Mouse (Mus musculus) C2C12 (cell line): ENCODE results near the gene Vamp8. TPM values are rescaled to one million over a fixed set of nuclear protein-coding genes. Genes with fewer than 3 reads are reported as not detected.

Experiments
- H3K27me3 ChIP-seq: one replicate; pipeline ENCODE4 v1.6.1; 2011; ENCODE audit not compliant: control insufficient read depth, insufficient read depth, insufficient read length
- H3K36me3 ChIP-seq: one replicate; pipeline ENCODE4 v1.6.1; 2011; ENCODE audit not compliant: control insufficient read depth, insufficient read depth
- H3K4me3 ChIP-seq: one replicate; pipeline ENCODE4 v1.5.1; 2011; ENCODE audit warnings: mild to moderate bottlenecking, control low read depth; ENCODE audit not compliant: poor library complexity, insufficient read depth, severe bottlenecking
- H3K79me2 ChIP-seq: one replicate; pipeline ENCODE4 v1.6.1; 2011; ENCODE audit not compliant: control insufficient read depth, insufficient read depth
- H3K79me3 ChIP-seq: one replicate; pipeline ENCODE4 v1.6.1; 2011; ENCODE audit warnings: low read depth, control low read depth
- H3ac ChIP-seq: one replicate; pipeline ENCODE3; 2011; ENCODE audit warnings: low read depth; ENCODE audit not compliant: control insufficient read depth, insufficient read length
- CEBPB ChIP-seq: IDR thresholded peaks from one replicate; pipeline ENCODE4 v1.6.1; 2011; ENCODE audit warnings: low read depth, mild to moderate bottlenecking, control low read depth, moderate library complexity
- CTCF ChIP-seq: IDR thresholded peaks from one replicate; pipeline ENCODE4 v1.5.1; 2011; ENCODE audit not compliant: control insufficient read depth, insufficient read depth, insufficient read length
- FOSL1 ChIP-seq: IDR thresholded peaks from one replicate; pipeline ENCODE4 v1.8.0; 2011; ENCODE audit warnings: mild to moderate bottlenecking, low read length; ENCODE audit not compliant: poor library complexity, insufficient read depth, severe bottlenecking
- MAX ChIP-seq: IDR thresholded peaks from one replicate; pipeline ENCODE4 v1.6.1; 2011; ENCODE audit warnings: mild to moderate bottlenecking, control low read depth
- MYOD1 ChIP-seq: IDR thresholded peaks from one replicate; pipeline ENCODE4 v1.6.1; 2011; ENCODE audit warnings: low read depth; ENCODE audit not compliant: control insufficient read depth, insufficient read length
- MYOG ChIP-seq: IDR thresholded peaks from one replicate; pipeline ENCODE4 v1.6.1; 2011; ENCODE audit not compliant: control insufficient read depth, insufficient read length; ENCODE audit errors: extremely low read depth
- USF1 ChIP-seq: IDR thresholded peaks from one replicate; pipeline ENCODE4 v1.6.1; 2011; ENCODE audit warnings: low read depth, mild to moderate bottlenecking, control low read depth, moderate library complexity
- polyA plus RNA-seq: library from polyadenylated mRNA; unstranded; fragments of >200 nt; fragmentation: generic; extraction: Trizol; gene quantifications from one replicate; pipeline ENCODE4 v1.2.1, GENCODE M21; 2012; ENCODE audit warnings: missing spikeins

Gene Vamp8
- polyA plus RNA-seq, 1 experiment: 147 TPM

GRCm38 (mm10) chr6:72361121-72361551 is 29.4 kb downstream of the Vamp8 start:
- TF ChIP-seq CTCF: no peak
- TF ChIP-seq CEBPB: no peak
- no peak for TF ChIP-seq MAX
- no peak for TF ChIP-seq FOSL1
- no peak for TF ChIP-seq USF1
- TF ChIP-seq MYOD1: no peak
- TF ChIP-seq MYOG: no peak
- H3K27me3 ChIP-seq: no peaks in the 10 kb centered on the region

GRCm38 (mm10) chr6:72360599-72360935 is 29.9 kb downstream of the Vamp8 start:
- Histone ChIP-seq H3K79me2 (peaks cover 21% of the 10 kb centered on the region), H3K27me3 (no peaks in the 10 kb centered on the region), H3ac (no peak overlapping the region), H3K36me3 (peaks cover 24% of the 10 kb centered on the region), H3K79me3 (peaks cover 13% of the 10 kb centered on the region), H3K4me3 (no peak overlapping the region)
- no peak for TF ChIP-seq FOSL1
- no peak for TF ChIP-seq MAX
- TF ChIP-seq MYOD1: no peak
- no peak for TF ChIP-seq USF1
- no peak for TF ChIP-seq CTCF
- no peak for TF ChIP-seq CEBPB
- no peak for TF ChIP-seq MYOG

More at GRCm38 (mm10) chr6:72361121-72361551, 29.4 kb downstream of the Vamp8 start:
- Histone ChIP-seq H3K79me3 (peaks cover 13% of the 10 kb centered on the region), H3K4me3 (peak overlapping the region; percentile 82), H3K79me2 (peaks cover 21% of the 10 kb centered on the region), H3ac (no peak overlapping the region), H3K36me3 (peaks cover 24% of the 10 kb centered on the region)

- H3K79me3 ChIP-seq: peaks cover 13% of the 10 kb centered on the region
- H3K79me2 ChIP-seq: peaks cover 21% of the 10 kb centered on the region
- peaks cover 24% of the 10 kb centered on the region for H3K36me3 ChIP-seq
- H3K27me3 ChIP-seq: no peaks in the 10 kb centered on the region
- no peak overlapping the region for H3K4me3 ChIP-seq
- no peak for TF ChIP-seq MYOG
- TF ChIP-seq CTCF: no peak
- TF ChIP-seq USF1: no peak
- TF ChIP-seq CEBPB: no peak
- no peak for TF ChIP-seq FOSL1
- no peak overlapping the region for H3ac ChIP-seq
Measured at GRCm38 (mm10) chr6:72359891-72360598, 30.5 kb downstream of the Vamp8 start.

- TF ChIP-seq MYOG: no peak
- TF ChIP-seq FOSL1: no peak
- TF ChIP-seq CEBPB: no peak
- Histone ChIP-seq H3K4me3 (no peak overlapping the region), H3K27me3 (no peaks in the 10 kb centered on the region), H3K79me3 (peaks cover 13% of the 10 kb centered on the region), H3ac (no peak overlapping the region), H3K36me3 (peaks cover 24% of the 10 kb centered on the region), H3K79me2 (peaks cover 21% of the 10 kb centered on the region)
Measured at GRCm38 (mm10) chr6:72359343-72359742, 31.2 kb downstream of the Vamp8 start.

- TF ChIP-seq MAX (no peak), USF1 (no peak), MYOG (no peak), CEBPB (no peak), MYOD1 (no peak), FOSL1 (no peak), CTCF (no peak)
- Histone ChIP-seq H3K79me3 (peaks cover 13% of the 10 kb centered on the region), H3ac (no peak overlapping the region), H3K36me3 (peaks cover 24% of the 10 kb centered on the region), H3K4me3 (no peak overlapping the region), H3K79me2 (peaks cover 21% of the 10 kb centered on the region), H3K27me3 (no peaks in the 10 kb centered on the region)
Measured at GRCm38 (mm10) chr6:72358086-72358764, 32.3 kb downstream of the Vamp8 start.
